Mouse (Mus musculus): ENCODE data around the gene Dlk2. TPM values are rescaled to one million over a fixed set of nuclear protein-coding genes. Genes with fewer than 3 reads are reported as not detected.

Gene Dlk2
- polyA plus RNA-seq, 2 experiments: 0.02 TPM; not detected in 1

DNA sequence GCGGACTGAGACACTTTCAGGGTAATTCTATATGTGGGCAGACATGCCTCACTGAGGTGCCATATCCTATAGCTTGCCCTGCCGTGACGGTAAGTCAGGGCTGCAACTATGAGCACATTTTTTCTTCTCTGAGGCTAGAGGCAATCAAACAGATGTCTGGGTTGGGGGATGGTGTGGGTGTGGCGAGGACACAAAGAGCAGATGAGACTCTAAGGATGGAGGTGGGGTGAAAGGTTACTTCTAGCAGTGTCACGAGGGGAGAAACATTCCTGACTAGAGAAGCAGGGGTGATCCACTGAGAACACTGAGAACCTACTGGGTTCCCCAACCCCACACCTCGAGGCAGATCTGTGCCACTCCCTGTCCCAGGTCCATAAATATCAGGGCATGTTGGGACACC lies 30.2 kb upstream of the Dlk2 start:
- H3K27ac ChIP-seq: no peak overlapping the region
- H3K27me3 ChIP-seq (ENCODE audit: control insufficient read depth, insufficient read depth, low read length): no peaks in the 10 kb centered on the region
- H3K36me3 ChIP-seq (replicated peaks; ENCODE audit: control insufficient read depth, insufficient read depth, low read depth): peaks cover 12% of the 10 kb centered on the region
- TF ChIP-seq CTCF (IDR thresholded peaks at IDR 0.05; ENCODE audit: low read depth): no peak
- TF ChIP-seq EP300 (IDR thresholded peaks at IDR 0.05; ENCODE audit: low read depth): no peak
- no peak overlapping the region for H3K4me3 ChIP-seq (ENCODE audit: insufficient read depth in 1 of 2, low read depth in 2 of 2, low read length in 2 of 2)
- no peaks in the 10 kb centered on the region for H3K4me1 ChIP-seq (replicated peaks; ENCODE audit: control insufficient read depth in 2 of 2, insufficient read depth in 2 of 2, low read length in 1 of 2)
- no peak overlapping the region for H3K9ac ChIP-seq (replicated peaks)
- no peaks in the 10 kb centered on the region for H3K9me3 ChIP-seq (ENCODE audit: control insufficient read depth, low read length)
- 71% methylated on average over 6 of the region's 6 CpGs for WGBS (ENCODE audit: insufficient replicate concordance)
- DNase-seq (ENCODE audit: low read depth in 3 of 3, low spot score in 3 of 3) (no peak), ATAC-seq (ENCODE audit: insufficient read depth) (no peak)
- H3K4me2 ChIP-seq (ENCODE audit: low read depth): no peak overlapping the region

DNA sequence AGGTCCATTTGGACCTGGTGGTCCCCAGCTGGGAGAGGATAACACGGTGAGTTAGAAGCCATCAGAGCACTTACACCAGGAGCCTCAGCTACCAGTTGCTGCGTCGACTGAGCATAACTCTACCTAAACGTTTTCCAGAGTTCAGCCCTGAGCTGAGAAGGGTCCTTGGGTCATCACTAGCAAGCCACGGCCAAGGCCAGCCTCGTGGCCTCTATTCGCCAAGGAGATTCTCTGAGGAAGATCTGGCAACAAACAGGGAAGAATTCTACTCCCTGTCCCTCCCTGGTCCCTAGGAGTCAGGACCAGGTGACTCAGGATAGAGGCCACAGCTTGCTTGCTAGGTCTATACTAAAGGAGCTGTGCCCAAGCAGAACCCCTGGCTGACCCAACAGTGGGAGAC lies 29.7 kb upstream of the Dlk2 start:
- DNase-seq (ENCODE audit: low read depth in 3 of 3, low spot score in 3 of 3) (no peak), ATAC-seq (ENCODE audit: insufficient read depth) (no peak)
- Histone ChIP-seq H3K9ac (replicated peaks) (no peak overlapping the region), H3K4me2 (ENCODE audit: low read depth) (no peak overlapping the region), H3K27me3 (ENCODE audit: control insufficient read depth, insufficient read depth, low read length) (no peaks in the 10 kb centered on the region), H3K4me1 (replicated peaks; ENCODE audit: control insufficient read depth in 2 of 2, insufficient read depth in 2 of 2, low read length in 1 of 2) (no peaks in the 10 kb centered on the region), H3K36me3 (replicated peaks; ENCODE audit: control insufficient read depth, insufficient read depth, low read depth) (peaks cover 8% of the 10 kb centered on the region), H3K4me3 (ENCODE audit: insufficient read depth in 1 of 2, low read depth in 2 of 2, low read length in 2 of 2) (no peak overlapping the region), H3K27ac (no peak overlapping the region), H3K9me3 (ENCODE audit: control insufficient read depth, low read length) (no peaks in the 10 kb centered on the region)
- WGBS (ENCODE audit: insufficient replicate concordance): 87% methylated on average over 7 of the region's 7 CpGs
- no peak for TF ChIP-seq CTCF (IDR thresholded peaks at IDR 0.05; ENCODE audit: low read depth)
- TF ChIP-seq EP300 (IDR thresholded peaks at IDR 0.05; ENCODE audit: low read depth): no peak

DNA sequence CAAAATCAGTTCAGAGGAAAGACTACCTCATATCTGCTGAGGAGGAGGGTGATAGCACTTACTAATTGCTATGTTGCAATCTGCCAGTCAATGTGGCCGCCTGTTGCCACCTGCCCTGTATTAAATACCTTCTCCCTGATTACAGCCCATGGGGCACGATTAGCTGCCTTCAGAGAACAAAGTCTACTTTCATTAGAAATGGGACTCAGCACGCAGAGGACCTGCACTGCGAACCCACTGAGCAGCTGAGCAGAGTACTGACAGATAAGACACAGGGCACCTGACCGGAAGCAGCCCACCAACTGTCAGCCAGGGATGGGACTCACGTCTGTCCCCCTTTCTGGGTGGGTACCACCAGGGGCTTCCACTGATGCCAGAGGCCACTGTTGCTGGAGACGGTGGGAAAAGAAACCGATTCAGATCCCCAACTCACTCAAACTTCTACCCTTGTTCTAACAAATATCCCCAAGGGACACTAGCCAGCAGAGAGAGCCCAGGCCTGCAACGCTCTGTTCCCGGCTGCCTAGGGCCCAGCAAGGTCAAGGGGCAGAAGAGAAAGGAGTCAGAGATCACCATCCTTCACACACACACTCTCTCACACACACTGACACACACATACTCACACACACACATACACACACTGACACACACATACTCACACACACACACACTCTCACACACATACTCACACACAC lies 29.0 kb upstream of the Dlk2 start:
- Histone ChIP-seq H3K4me1 (replicated peaks; ENCODE audit: control insufficient read depth in 2 of 2, insufficient read depth in 2 of 2, low read length in 1 of 2) (no peaks in the 10 kb centered on the region), H3K9ac (replicated peaks) (no peak overlapping the region), H3K4me3 (ENCODE audit: insufficient read depth in 1 of 2, low read depth in 2 of 2, low read length in 2 of 2) (no peak overlapping the region), H3K4me2 (ENCODE audit: low read depth) (no peak overlapping the region), H3K9me3 (ENCODE audit: control insufficient read depth, low read length) (no peaks in the 10 kb centered on the region), H3K27me3 (ENCODE audit: control insufficient read depth, insufficient read depth, low read length) (no peaks in the 10 kb centered on the region), H3K36me3 (replicated peaks; ENCODE audit: control insufficient read depth, insufficient read depth, low read depth) (peaks cover 8% of the 10 kb centered on the region), H3K27ac (no peak overlapping the region)
- ATAC-seq (ENCODE audit: insufficient read depth): no peak
- DNase-seq (ENCODE audit: low read depth in 3 of 3, low spot score in 3 of 3): no peak
- WGBS (ENCODE audit: insufficient replicate concordance): 79% methylated on average over 10 of the region's 10 CpGs
- TF ChIP-seq CTCF (IDR thresholded peaks at IDR 0.05; ENCODE audit: low read depth) (no peak), EP300 (IDR thresholded peaks at IDR 0.05; ENCODE audit: low read depth) (no peak)

DNA sequence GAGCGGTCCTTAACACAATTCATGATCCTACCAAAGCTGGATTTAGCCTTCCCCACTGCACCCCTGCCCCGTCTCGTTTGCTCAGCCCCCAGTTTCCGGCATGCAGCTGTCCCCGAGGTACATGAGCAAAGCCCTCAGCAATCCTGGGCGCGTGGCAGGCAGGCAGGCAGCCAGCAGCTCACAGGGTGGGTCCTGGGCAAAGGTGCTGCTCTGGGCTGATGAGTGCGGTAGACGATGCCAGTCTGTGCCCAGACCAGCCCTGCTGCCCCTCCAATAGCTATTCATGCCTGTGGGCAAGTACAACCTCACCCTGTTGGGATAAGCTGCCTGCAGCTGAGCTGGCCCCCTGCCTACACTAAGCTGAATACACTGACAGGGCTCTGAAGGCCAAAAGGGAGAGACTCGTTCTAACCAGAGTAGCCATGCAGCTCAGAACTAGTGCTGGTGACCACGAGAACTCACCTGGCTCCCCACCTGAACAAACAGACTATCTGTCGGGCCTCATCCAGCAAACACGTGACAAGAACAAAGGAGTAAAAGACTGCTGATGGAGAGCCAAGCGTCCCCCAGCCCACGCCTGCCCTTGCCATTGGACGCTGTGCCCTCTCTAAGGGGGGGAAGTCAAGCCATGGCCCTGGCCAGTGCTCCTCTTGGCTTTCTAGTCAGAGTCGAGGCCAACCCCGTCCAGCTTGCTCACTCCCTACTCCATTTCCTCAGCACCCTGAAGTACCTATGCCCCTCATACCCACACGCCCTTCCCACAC lies 27.3 kb upstream of the Dlk2 start:
- ATAC-seq (ENCODE audit: insufficient read depth) (no peak), DNase-seq (ENCODE audit: low read depth in 3 of 3, low spot score in 3 of 3) (no peak)
- H3K27ac ChIP-seq: no peak overlapping the region
- H3K27me3 ChIP-seq (ENCODE audit: control insufficient read depth, insufficient read depth, low read length): no peaks in the 10 kb centered on the region
- H3K4me2 ChIP-seq (ENCODE audit: low read depth): no peak overlapping the region
- H3K4me3 ChIP-seq (ENCODE audit: insufficient read depth in 1 of 2, low read depth in 2 of 2, low read length in 2 of 2): no peak overlapping the region
- WGBS (ENCODE audit: insufficient replicate concordance): 74% methylated on average over 19 of the region's 19 CpGs
- no peaks in the 10 kb centered on the region for H3K9me3 ChIP-seq (ENCODE audit: control insufficient read depth, low read length)
- no peak for TF ChIP-seq CTCF (IDR thresholded peaks at IDR 0.05; ENCODE audit: low read depth)
- TF ChIP-seq EP300 (IDR thresholded peaks at IDR 0.05; ENCODE audit: low read depth): no peak
- H3K36me3 ChIP-seq (replicated peaks; ENCODE audit: control insufficient read depth, insufficient read depth, low read depth): no peaks in the 10 kb centered on the region; the same call in 1 of the 2 replicates
- no peak overlapping the region for H3K9ac ChIP-seq (replicated peaks)
- H3K4me1 ChIP-seq (replicated peaks; ENCODE audit: control insufficient read depth in 2 of 2, insufficient read depth in 2 of 2, low read length in 1 of 2): no peaks in the 10 kb centered on the region

DNA sequence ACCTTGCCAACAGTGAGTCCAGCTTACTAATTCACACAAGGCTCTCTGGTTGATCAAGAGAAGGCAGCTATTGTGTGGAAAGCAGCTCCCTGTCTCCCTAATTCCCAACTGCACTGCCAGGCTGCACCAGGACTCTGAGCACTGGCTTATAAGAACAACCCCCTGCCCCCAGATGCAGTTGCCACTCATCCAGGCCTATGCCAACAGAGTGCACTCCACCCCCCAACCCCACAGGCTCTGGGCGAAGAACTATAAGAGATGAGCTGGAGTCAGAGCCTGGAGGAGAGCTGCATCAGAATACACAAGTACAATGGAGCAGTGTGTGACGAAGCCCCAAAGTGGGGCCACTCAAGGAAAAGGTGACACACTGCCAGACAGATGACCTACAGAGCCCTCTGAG lies 25.2 kb upstream of the Dlk2 start:
- no peak overlapping the region for H3K4me2 ChIP-seq (ENCODE audit: low read depth)
- H3K9me3 ChIP-seq (ENCODE audit: control insufficient read depth, low read length): no peaks in the 10 kb centered on the region
- H3K9ac ChIP-seq (replicated peaks): no peak overlapping the region
- 81% methylated on average over 2 of the region's 2 CpGs for WGBS (ENCODE audit: insufficient replicate concordance)
- no peaks in the 10 kb centered on the region for H3K4me1 ChIP-seq (replicated peaks; ENCODE audit: control insufficient read depth in 2 of 2, insufficient read depth in 2 of 2, low read length in 1 of 2)
- H3K4me3 ChIP-seq (ENCODE audit: insufficient read depth in 1 of 2, low read depth in 2 of 2, low read length in 2 of 2): no peak overlapping the region
- no peaks in the 10 kb centered on the region; the same call in 1 of the 2 replicates for H3K36me3 ChIP-seq (replicated peaks; ENCODE audit: control insufficient read depth, insufficient read depth, low read depth)
- no peak overlapping the region for H3K27ac ChIP-seq
- ATAC-seq (ENCODE audit: insufficient read depth): no peak
- TF ChIP-seq CTCF (IDR thresholded peaks at IDR 0.05; ENCODE audit: low read depth): no peak
- TF ChIP-seq EP300 (IDR thresholded peaks at IDR 0.05; ENCODE audit: low read depth): no peak
- DNase-seq (ENCODE audit: low read depth in 3 of 3, low spot score in 3 of 3): no peak
- H3K27me3 ChIP-seq (ENCODE audit: control insufficient read depth, insufficient read depth, low read length): no peaks in the 10 kb centered on the region
